In genomic region chr2:130667559-130667958, GRCm38 (mm10) we compare ENCODE assay signal across 8 mouse cellular contexts. TPM values are rescaled to one million over a fixed set of nuclear protein-coding genes. Genes with fewer than 3 reads are reported as not detected.
A peak's percentile ranks its signal among the peaks of the same experiment; 100 is the strongest.
DNase-seq lines count a peak whose midpoint lies in the region; ATAC-seq lines count a peak whose summit lies in the region.

Gene Itpa, plus strand, starts transcription at chr2:130667610.

- ATAC-seq in activated CD4-positive, CD25-positive, alpha-beta regulatory T cell, adult 4 months: peak; percentile 78
- ATAC-seq in common myeloid progenitor, adult 5-6 weeks (replicated peaks; ENCODE audit: low read depth, poor library complexity, severe bottlenecking): peak; percentile 76
- peak; percentile 72 for ATAC-seq in megakaryocyte progenitor cell, adult 5-6 weeks (replicated peaks; ENCODE audit: poor library complexity)

- peak; percentile 63 to 81 for DNase-seq in gastrocnemius, adult 8-10 months (ENCODE audit: low spot score in 2 of 2)
- DNase-seq in induced T-regulatory cell, adult 2 months (ENCODE audit: low read depth): peak; percentile 92
- peak; percentile 68 to 88 for DNase-seq in left cerebral cortex, adult 9 months (ENCODE audit: low spot score in 2 of 2)
- peak; percentile 82 for DNase-seq in right cerebral cortex, postnatal 14 days
- DNase-seq in yolk sac, embryonic 10.5 days (ENCODE audit: low spot score): peak; percentile 85

RNA-seq across cellular contexts. Expression of gene Itpa, which starts in this region (rescaled TPM):
- polyA plus RNA-seq in activated CD4-positive, CD25-positive, alpha-beta regulatory T cell, adult 4 months (2017; shearing (Covaris generic)): 10 to 100 TPM; 42.4 to 47.3 TPM
- total RNA-seq in common myeloid progenitor, adult 5-6 weeks (2017): 69.0 and 86.0 TPM in 2 replicates
- 10 to 100 TPM; 12.0 to 14.5 (median 13.3) TPM for total RNA-seq in gastrocnemius, adult 8-10 months (2022)
- 39.0 and 43.1 TPM in 2 replicates for total RNA-seq in megakaryocyte progenitor cell, adult 5-6 weeks (2015)
- 78.5 and 87.3 TPM in 2 replicates for total RNA-seq in megakaryocyte progenitor cell, adult 5-6 weeks (2017)

Comparison
In these comparisons a context has a peak if more than half of its experiments do, and no peak if none do; other contexts are left out.
1. Peak in every context shown above with its lines: DNase-seq and ATAC-seq.